Mouse (Mus musculus) megakaryocyte progenitor cell, adult 5-6 weeks (primary cell): ENCODE results near the gene Mcrip2. TPM values are rescaled to one million over a fixed set of nuclear protein-coding genes. Genes with fewer than 3 reads are reported as not detected.
A peak's percentile ranks its signal among the peaks of the same experiment; 100 is the strongest.

Experiments used
- ATAC-seq: replicated peaks from 2 replicates; pipeline ENCODE4 v1.8.0; 2016; ENCODE audit warnings: mild to moderate bottlenecking, moderate TSS enrichment, inconsistent platforms; ENCODE audit not compliant: poor library complexity
- total RNA-seq, 2 experiments: library from RNA; stranded (forward) in 1 of 2; stranded (reverse) in 1 of 2; fragments of 157-497, 149-512 nt in 1 of 2; fragments of 200-1000 nt in 1 of 2; gene quantifications; 2 replicates each; pipeline versions ENCODE4 v1.2.3 to v1.2.4; 2015 to 2017

The Mcrip2 gene
- total RNA-seq (2015) (41.0 and 42.2 TPM in 2 replicates), total RNA-seq (2017) (8.6 and 19.7 TPM in 2 replicates)

- peak; percentile 85 for ATAC-seq
These were observed at the start of gene Mcrip2 for GRCm38 (mm10) chr17:25868601-25869191. TSS of gene Mcrip2 (minus strand) at chr17:25868764.

- ATAC-seq, result no peak
These were observed 49.6 kb upstream of the Mcrip2 start for GRCm38 (mm10) chr17:25918037-25918750.

GRCm38 (mm10) chr17:25916931-25917647 lies 48.5 kb upstream of the Mcrip2 start:
- ATAC-seq, result no peak

GRCm38 (mm10) chr17:25914295-25914694 lies 45.7 kb upstream of the Mcrip2 start:
- no peak for ATAC-seq

GRCm38 (mm10) chr17:25913877-25914275 lies 45.3 kb upstream of the Mcrip2 start:
- ATAC-seq, result peak; percentile 54

- ATAC-seq, result 0 out of 2 replicates have a peak, but pooled peaks have one; percentile 14
These were observed 44.8 kb upstream of the Mcrip2 start for GRCm38 (mm10) chr17:25913186-25913876.

- 0 out of 2 replicates have a peak, but pooled peaks have one; percentile 23 for ATAC-seq
These were observed 43.3 kb upstream of the Mcrip2 start for GRCm38 (mm10) chr17:25911816-25912215.

GRCm38 (mm10) chr17:25907640-25908039 lies 39.1 kb upstream of the Mcrip2 start:
- ATAC-seq, result no peak

GRCm38 (mm10) chr17:25903061-25903460 lies 34.5 kb upstream of the Mcrip2 start:
- no peak for ATAC-seq

GRCm38 (mm10) chr17:25900193-25900592 lies 31.6 kb upstream of the Mcrip2 start:
- ATAC-seq, result no peak

GRCm38 (mm10) chr17:25895891-25896290 lies 27.3 kb upstream of the Mcrip2 start:
- ATAC-seq, result no peak

GRCm38 (mm10) chr17:25895415-25895814 lies 26.9 kb upstream of the Mcrip2 start:
- ATAC-seq, result no peak

GRCm38 (mm10) chr17:25893975-25894617 lies 25.5 kb upstream of the Mcrip2 start:
- peak; percentile 97 for ATAC-seq

GRCm38 (mm10) chr17:25888837-25889236 lies 20.3 kb upstream of the Mcrip2 start:
- ATAC-seq, result no peak

- no peak for ATAC-seq
These were observed 18.9 kb upstream of the Mcrip2 start for GRCm38 (mm10) chr17:25887467-25887866.

GRCm38 (mm10) chr17:25886806-25887205 lies 18.2 kb upstream of the Mcrip2 start:
- no peak for ATAC-seq

- ATAC-seq, result peak; percentile 76
These were observed 17.1 kb upstream of the Mcrip2 start for GRCm38 (mm10) chr17:25885636-25886035.

- no peak for ATAC-seq
These were observed 15.3 kb upstream of the Mcrip2 start for GRCm38 (mm10) chr17:25883824-25884223.

GRCm38 (mm10) chr17:25883268-25883667 lies 14.7 kb upstream of the Mcrip2 start:
- no peak for ATAC-seq

GRCm38 (mm10) chr17:25882306-25882705 lies 13.7 kb upstream of the Mcrip2 start:
- ATAC-seq, result peak; percentile 49

GRCm38 (mm10) chr17:25881691-25882090 lies 13.1 kb upstream of the Mcrip2 start:
- ATAC-seq, result no peak
